Mouse (Mus musculus): ENCODE results near the gene Rtl3. TPM values are rescaled to one million over a fixed set of nuclear protein-coding genes. Genes with fewer than 3 reads are reported as not detected.

Rtl3 gene
- polyA plus RNA-seq, 1 experiment from 2014 or later = 14.8 TPM

GRCm38 (mm10) chrX:106794686-106795085, 45.8 kb downstream of the Rtl3 start:
- WGBS = 10% methylated on average over 2 of the region's 2 CpGs
- Histone ChIP-seq H3K27ac (ENCODE audit: low read length) (no peak overlapping the region), H3K9ac (ENCODE audit: low read length) (no peak overlapping the region), H3K4me1 (replicated peaks; ENCODE audit: control insufficient read depth, insufficient read depth, low read length) (no peaks in the 10 kb centered on the region), H3K36me3 (ENCODE audit: control insufficient read depth, insufficient read depth, low read length) (no peaks in the 10 kb centered on the region), H3K27me3 (ENCODE audit: control insufficient read depth, insufficient read depth, low read depth, low read length) (no peaks in the 10 kb centered on the region), H3K4me3 (ENCODE audit: low read length) (no peak overlapping the region), H3K4me2 (ENCODE audit: low read depth, low read length) (no peak overlapping the region), H3K9me3 (ENCODE audit: control insufficient read depth, low read length) (no peaks in the 10 kb centered on the region)
- no peak for ATAC-seq (ENCODE audit: low read depth)

Other genes with a start within 250 kb of the Rtl3 start
- gene Cysltr1, start 237.0 kb downstream of the Rtl3 start, polyA plus RNA-seq (2015; fragmentation: Nextera tagmentation; extraction: Ambion mirVana) = 4.6 and 5.3 TPM in 2 replicates
- gene Lpar4, start 80.0 kb upstream of the Rtl3 start, polyA plus RNA-seq (2015; fragmentation: Nextera tagmentation; extraction: Ambion mirVana) = 19.3 and 22.3 TPM in 2 replicates
- gene P2ry10, start 247.8 kb upstream of the Rtl3 start, polyA plus RNA-seq (2015; fragmentation: Nextera tagmentation; extraction: Ambion mirVana) = 0.38 and 0.68 TPM in 2 replicates

Measured in lung, embryonic 16.5 days (tissue).